Mouse (Mus musculus) right cerebral cortex, postnatal 14 days (tissue): ENCODE measurements around the gene Fan1.

Experiments used
- DNase-seq: peaks from one replicate; pipeline ENCODE4 v3.0.0; 2022

The Fan1 gene

DNA sequence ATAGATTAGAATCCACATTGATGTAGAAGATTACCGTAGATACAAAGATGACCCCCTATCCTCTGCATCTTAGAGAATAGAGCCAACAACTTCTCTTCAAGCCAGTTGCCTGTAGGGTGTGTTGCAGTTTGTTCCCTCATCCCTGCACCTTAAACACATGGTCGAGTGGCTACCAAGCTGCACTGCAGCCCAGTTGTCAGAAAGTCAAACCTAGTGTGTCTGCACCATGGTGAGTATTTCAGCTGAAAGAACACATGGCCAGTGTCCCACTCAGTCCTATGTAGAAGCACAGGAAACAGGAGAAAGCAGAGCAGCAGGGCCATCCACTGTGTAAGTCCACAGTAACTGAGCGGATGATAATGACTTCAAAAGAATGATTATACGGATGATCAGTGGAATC is 46.4 kb downstream of the Fan1 start:
- no peak for DNase-seq

- peak; percentile 81 for DNase-seq
These were observed 47.0 kb downstream of the Fan1 start for GRCm38 (mm10) chr7:64326892-64327291.

- DNase-seq: no peak
These were observed 52.2 kb downstream of the Fan1 start for GRCm38 (mm10) chr7:64321658-64322057.

DNA sequence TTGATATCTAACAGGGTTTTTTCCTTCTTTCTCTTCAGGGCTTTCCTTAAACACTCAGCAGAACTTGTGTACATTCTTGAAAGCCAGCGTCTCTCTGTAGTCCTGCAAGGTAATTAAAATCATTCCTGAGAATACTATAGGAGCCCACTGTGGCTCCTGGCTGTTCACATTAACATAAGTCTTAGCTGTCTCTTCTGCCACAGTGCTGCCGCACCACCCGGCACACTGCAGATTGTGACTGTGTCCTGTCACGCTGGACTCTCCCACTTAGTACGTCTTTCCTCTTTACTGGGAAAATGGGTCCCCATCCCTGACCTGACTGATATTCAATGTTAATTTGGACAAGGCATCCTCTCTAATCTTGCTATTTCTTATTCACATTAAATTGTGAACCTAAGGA is 52.8 kb downstream of the Fan1 start:
- DNase-seq: no peak

GRCm38 (mm10) chr7:64312811-64313210 is 61.1 kb downstream of the Fan1 start:
- no peak for DNase-seq

DNA sequence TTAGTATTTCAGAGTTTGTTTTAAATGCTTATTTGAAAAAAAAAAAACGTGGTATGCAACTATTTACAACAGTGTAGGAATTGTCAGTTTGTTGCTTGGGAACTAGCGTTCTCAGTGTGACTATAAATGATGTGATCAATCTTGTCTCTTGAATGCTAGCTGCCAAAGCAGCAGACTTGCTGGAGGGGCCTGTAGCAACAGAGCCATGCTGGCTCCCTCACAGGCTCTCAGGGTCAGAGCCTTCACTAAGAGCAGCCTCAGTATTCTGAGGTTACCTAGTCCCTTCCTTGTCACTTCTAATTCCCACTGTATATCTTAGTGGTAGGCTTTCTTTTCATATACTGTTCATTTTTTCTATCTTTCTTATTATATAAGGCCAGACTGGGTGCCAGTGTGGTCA is 63.1 kb downstream of the Fan1 start:
- no peak for DNase-seq

DNA sequence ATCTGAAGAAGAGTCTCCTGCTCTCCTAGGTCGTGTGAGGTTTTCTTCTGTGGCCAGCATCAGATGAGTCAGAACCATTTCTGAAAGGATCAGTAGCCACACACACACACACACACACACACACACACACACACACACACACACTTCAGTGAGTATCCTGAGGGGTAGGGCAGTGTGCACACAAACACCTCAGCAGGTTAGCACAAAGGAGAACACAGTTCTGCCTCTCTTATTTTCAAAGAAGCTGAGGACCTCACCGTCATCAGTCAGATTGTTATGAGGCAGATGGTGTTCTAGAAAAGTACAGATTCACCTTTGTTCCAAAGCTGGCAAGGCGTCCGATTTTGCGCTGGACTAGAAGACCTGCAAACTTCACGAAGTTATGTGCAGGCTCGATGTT is 63.7 kb downstream of the Fan1 start:
- DNase-seq: no peak
